Mouse (Mus musculus): ENCODE results near the gene Itm2c. TPM values are rescaled to one million over a fixed set of nuclear protein-coding genes. Genes with fewer than 3 reads are reported as not detected.

The Itm2c gene
- polyA plus RNA-seq, 1 experiment, result 232 TPM

GRCm38 (mm10) chr1:85853865-85854264, 40.2 kb upstream of the Itm2c start:
- Histone ChIP-seq H3K4me1 (replicated peaks; ENCODE audit: control insufficient read depth, insufficient read depth, low read length) (no peaks in the 10 kb centered on the region), H3K27ac (ENCODE audit: control insufficient read depth, insufficient read depth, low read length) (no peak overlapping the region), H3K27me3 (ENCODE audit: control insufficient read depth, insufficient read depth, low read length) (no peaks in the 10 kb centered on the region), H3K36me3 (ENCODE audit: control insufficient read depth, insufficient read depth, low read length) (peaks cover 16% of the 10 kb centered on the region), H3K4me3 (ENCODE audit: control insufficient read depth, insufficient read depth, low read length) (no peak overlapping the region)
- 95% methylated on average over 2 of the region's 2 CpGs for WGBS
- TF ChIP-seq POLR2A (IDR thresholded peaks at IDR 0.05; ENCODE audit: control insufficient read depth, extremely low read depth, insufficient read depth, low read length, poor library complexity) (no peak), CTCF (IDR thresholded peaks at IDR 0.05; ENCODE audit: borderline replicate concordance, control insufficient read depth, extremely low read depth, insufficient read depth, low read length, poor library complexity) (no peak)
- DNase-seq, result no peak

GRCm38 (mm10) chr1:85854475-85854874, 39.6 kb upstream of the Itm2c start:
- Histone ChIP-seq H3K36me3 (ENCODE audit: control insufficient read depth, insufficient read depth, low read length) (peaks cover 10% of the 10 kb centered on the region), H3K27me3 (ENCODE audit: control insufficient read depth, insufficient read depth, low read length) (no peaks in the 10 kb centered on the region), H3K27ac (ENCODE audit: control insufficient read depth, insufficient read depth, low read length) (no peak overlapping the region), H3K4me1 (replicated peaks; ENCODE audit: control insufficient read depth, insufficient read depth, low read length) (no peaks in the 10 kb centered on the region), H3K4me3 (ENCODE audit: control insufficient read depth, insufficient read depth, low read length) (no peak overlapping the region)
- no peak for DNase-seq
- WGBS, result 77% methylated on average over 2 of the region's 2 CpGs
- TF ChIP-seq POLR2A (IDR thresholded peaks at IDR 0.05; ENCODE audit: control insufficient read depth, extremely low read depth, insufficient read depth, low read length, poor library complexity) (no peak), CTCF (IDR thresholded peaks at IDR 0.05; ENCODE audit: borderline replicate concordance, control insufficient read depth, extremely low read depth, insufficient read depth, low read length, poor library complexity) (no peak)

GRCm38 (mm10) chr1:85856266-85856665, 37.8 kb upstream of the Itm2c start:
- Histone ChIP-seq H3K4me1 (replicated peaks; ENCODE audit: control insufficient read depth, insufficient read depth, low read length) (no peaks in the 10 kb centered on the region), H3K4me3 (ENCODE audit: control insufficient read depth, insufficient read depth, low read length) (no peak overlapping the region), H3K27me3 (ENCODE audit: control insufficient read depth, insufficient read depth, low read length) (no peaks in the 10 kb centered on the region), H3K36me3 (ENCODE audit: control insufficient read depth, insufficient read depth, low read length) (no peaks in the 10 kb centered on the region), H3K27ac (ENCODE audit: control insufficient read depth, insufficient read depth, low read length) (no peak overlapping the region)
- DNase-seq, result no peak
- WGBS, result 83% methylated on average over 3 of the region's 3 CpGs
- TF ChIP-seq POLR2A (IDR thresholded peaks at IDR 0.05; ENCODE audit: control insufficient read depth, extremely low read depth, insufficient read depth, low read length, poor library complexity), result no peak
- TF ChIP-seq CTCF (IDR thresholded peaks at IDR 0.05; ENCODE audit: borderline replicate concordance, control insufficient read depth, extremely low read depth, insufficient read depth, low read length, poor library complexity), result no peak

- TF ChIP-seq CTCF (IDR thresholded peaks at IDR 0.05; ENCODE audit: borderline replicate concordance, control insufficient read depth, extremely low read depth, insufficient read depth, low read length, poor library complexity) (no peak), POLR2A (IDR thresholded peaks at IDR 0.05; ENCODE audit: control insufficient read depth, extremely low read depth, insufficient read depth, low read length, poor library complexity) (no peak)
- WGBS, result 89% methylated on average over 6 of the region's 6 CpGs
- no peaks in the 10 kb centered on the region for H3K27me3 ChIP-seq (ENCODE audit: control insufficient read depth, insufficient read depth, low read length)
- no peak overlapping the region for H3K4me3 ChIP-seq (ENCODE audit: control insufficient read depth, insufficient read depth, low read length)
- DNase-seq, result no peak
- no peaks in the 10 kb centered on the region for H3K4me1 ChIP-seq (replicated peaks; ENCODE audit: control insufficient read depth, insufficient read depth, low read length)
- H3K36me3 ChIP-seq (ENCODE audit: control insufficient read depth, insufficient read depth, low read length), result no peaks in the 10 kb centered on the region
- no peak overlapping the region for H3K27ac ChIP-seq (ENCODE audit: control insufficient read depth, insufficient read depth, low read length)
These were observed 36.8 kb upstream of the Itm2c start for GRCm38 (mm10) chr1:85857261-85857754.

- no peak for TF ChIP-seq CTCF (IDR thresholded peaks at IDR 0.05; ENCODE audit: borderline replicate concordance, control insufficient read depth, extremely low read depth, insufficient read depth, low read length, poor library complexity)
- no peak for TF ChIP-seq POLR2A (IDR thresholded peaks at IDR 0.05; ENCODE audit: control insufficient read depth, extremely low read depth, insufficient read depth, low read length, poor library complexity)
- no peaks in the 10 kb centered on the region for H3K36me3 ChIP-seq (ENCODE audit: control insufficient read depth, insufficient read depth, low read length)
- no peak overlapping the region for H3K27ac ChIP-seq (ENCODE audit: control insufficient read depth, insufficient read depth, low read length)
- no peaks in the 10 kb centered on the region for H3K4me1 ChIP-seq (replicated peaks; ENCODE audit: control insufficient read depth, insufficient read depth, low read length)
- no peak for DNase-seq
- no peaks in the 10 kb centered on the region for H3K27me3 ChIP-seq (ENCODE audit: control insufficient read depth, insufficient read depth, low read length)
- WGBS, result 85% methylated on average over 10 of the region's 10 CpGs
- H3K4me3 ChIP-seq (ENCODE audit: control insufficient read depth, insufficient read depth, low read length), result no peak overlapping the region
These were observed 29.7 kb upstream of the Itm2c start for GRCm38 (mm10) chr1:85864383-85864782.

- Histone ChIP-seq H3K4me1 (replicated peaks; ENCODE audit: control insufficient read depth, insufficient read depth, low read length) (no peaks in the 10 kb centered on the region), H3K27me3 (ENCODE audit: control insufficient read depth, insufficient read depth, low read length) (no peaks in the 10 kb centered on the region), H3K36me3 (ENCODE audit: control insufficient read depth, insufficient read depth, low read length) (no peaks in the 10 kb centered on the region), H3K27ac (ENCODE audit: control insufficient read depth, insufficient read depth, low read length) (no peak overlapping the region), H3K4me3 (ENCODE audit: control insufficient read depth, insufficient read depth, low read length) (no peak overlapping the region)
- 93% methylated on average over 7 of the region's 7 CpGs for WGBS
- no peak for DNase-seq
- TF ChIP-seq POLR2A (IDR thresholded peaks at IDR 0.05; ENCODE audit: control insufficient read depth, extremely low read depth, insufficient read depth, low read length, poor library complexity) (no peak), CTCF (IDR thresholded peaks at IDR 0.05; ENCODE audit: borderline replicate concordance, control insufficient read depth, extremely low read depth, insufficient read depth, low read length, poor library complexity) (no peak)
These were observed 24.1 kb upstream of the Itm2c start for GRCm38 (mm10) chr1:85870001-85870400.

- Histone ChIP-seq H3K36me3 (ENCODE audit: control insufficient read depth, insufficient read depth, low read length) (no peaks in the 10 kb centered on the region), H3K4me3 (ENCODE audit: control insufficient read depth, insufficient read depth, low read length) (no peak overlapping the region), H3K27me3 (ENCODE audit: control insufficient read depth, insufficient read depth, low read length) (no peaks in the 10 kb centered on the region), H3K27ac (ENCODE audit: control insufficient read depth, insufficient read depth, low read length) (no peak overlapping the region), H3K4me1 (replicated peaks; ENCODE audit: control insufficient read depth, insufficient read depth, low read length) (no peaks in the 10 kb centered on the region)
- DNase-seq, result no peak
- no peak for TF ChIP-seq POLR2A (IDR thresholded peaks at IDR 0.05; ENCODE audit: control insufficient read depth, extremely low read depth, insufficient read depth, low read length, poor library complexity)
- TF ChIP-seq CTCF (IDR thresholded peaks at IDR 0.05; ENCODE audit: borderline replicate concordance, control insufficient read depth, extremely low read depth, insufficient read depth, low read length, poor library complexity), result no peak
- 87% methylated on average over 2 of the region's 2 CpGs for WGBS
These were observed 23.5 kb upstream of the Itm2c start for GRCm38 (mm10) chr1:85870546-85870945.

Data from thymus, adult 2 months (tissue).